8 mouse cellular contexts compared by ENCODE assay signal in the genomic region with DNA sequence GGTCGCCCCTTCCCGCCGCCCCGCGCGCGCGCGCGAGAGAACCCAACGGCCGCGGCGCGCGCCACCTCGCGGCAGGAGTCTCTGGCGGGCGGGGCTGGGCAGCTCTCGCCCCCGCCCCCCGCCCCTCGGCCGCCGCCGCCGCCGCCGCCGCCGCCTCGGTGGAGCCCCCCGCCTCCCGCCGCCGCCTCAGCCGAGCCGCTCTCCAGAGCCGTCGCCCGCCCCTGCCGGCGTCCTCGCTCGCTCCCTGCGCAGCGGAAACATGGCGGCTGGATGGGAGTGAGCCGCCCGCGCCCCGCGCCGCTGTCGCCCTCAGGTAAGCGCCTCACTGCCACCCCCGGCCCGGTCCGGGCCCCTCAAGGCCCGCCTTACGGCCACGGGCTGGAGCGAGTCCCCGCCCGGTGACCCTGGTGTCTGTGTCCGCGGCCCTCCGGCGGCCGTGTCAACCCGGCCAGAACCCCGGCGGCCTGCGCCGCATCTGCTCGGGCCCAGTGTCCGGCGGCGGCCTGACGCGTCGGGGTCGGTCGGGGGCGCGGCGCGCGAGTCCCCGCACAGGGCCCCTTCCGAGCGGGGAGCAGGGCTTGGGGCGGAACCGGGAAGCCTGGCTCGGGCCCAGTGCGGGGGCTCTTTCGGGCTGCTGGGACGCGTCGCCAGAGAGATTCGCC. TPM values are rescaled to one million over a fixed set of nuclear protein-coding genes. Genes with fewer than 3 reads are reported as not detected.
A peak's percentile ranks its signal among the peaks of the same experiment; 100 is the strongest.
DNase-seq lines count a peak whose midpoint lies in the region; ATAC-seq and TF ChIP-seq lines count a peak whose summit lies in the region.

A gene (plus strand): TSS at position 138 of the 662 bp plus-strand sequence.

- no peaks in the 10 kb centered on the region for H3K36me3 ChIP-seq in embryonic facial prominence, embryonic 14.5 days (ENCODE audit: control insufficient read depth, insufficient read depth, low read length)
- H3K36me3 ChIP-seq in heart, adult 2 months (ENCODE audit: control insufficient read depth, insufficient read depth, low read length), result peaks cover 3% of the 10 kb centered on the region; the same call in 1 of the 2 replicates
- no peaks in the 10 kb centered on the region for H3K36me3 ChIP-seq in kidney, adult 2 months (ENCODE audit: control insufficient read depth, insufficient read depth, low read length)
- no peaks in the 10 kb centered on the region for H3K36me3 ChIP-seq in limb, embryonic 13.5 days
- no peaks in the 10 kb centered on the region for H3K36me3 ChIP-seq in midbrain, embryonic 14.5 days (ENCODE audit: control insufficient read depth, insufficient read depth, low read length)
- no peaks in the 10 kb centered on the region for H3K36me3 ChIP-seq in spleen, adult 2 months (ENCODE audit: control insufficient read depth, insufficient read depth, low read length)

- H3K4me3 ChIP-seq in embryonic facial prominence, embryonic 14.5 days (ENCODE audit: low read depth, low read length), result peak within 1 kb of the TSS; percentile 94
- peak within 1 kb of the TSS; percentile 95 for H3K4me3 ChIP-seq in heart, adult 2 months
- peak within 1 kb of the TSS; percentile 99 for H3K4me3 ChIP-seq in kidney, adult 2 months (ENCODE audit: insufficient read depth, low read depth, low read length)
- H3K4me3 ChIP-seq in limb, embryonic 13.5 days, result peak within 1 kb of the TSS; percentile 96
- peak within 1 kb of the TSS; percentile 91 for H3K4me3 ChIP-seq in midbrain, embryonic 14.5 days (replicated peaks; ENCODE audit: low read depth, low read length)
- H3K4me3 ChIP-seq in spleen, adult 2 months (ENCODE audit: extremely low read depth, insufficient read depth, insufficient read length), result peak within 1 kb of the TSS; percentile 95

- peaks cover 9% of the 10 kb centered on the region for H3K4me1 ChIP-seq in embryonic facial prominence, embryonic 14.5 days (ENCODE audit: control insufficient read depth, insufficient read depth, low read length)
- H3K4me1 ChIP-seq in heart, adult 2 months (ENCODE audit: control insufficient read depth, insufficient read depth, low read length), result no peaks in the 10 kb centered on the region; the same call in 1 of the 2 replicates
- peaks cover 6% of the 10 kb centered on the region; the same call in 1 of the 2 replicates for H3K4me1 ChIP-seq in kidney, adult 2 months (ENCODE audit: control insufficient read depth, insufficient read depth, low read length)
- H3K4me1 ChIP-seq in limb, embryonic 13.5 days, result peaks cover 32% of the 10 kb centered on the region
- H3K4me1 ChIP-seq in midbrain, embryonic 14.5 days (ENCODE audit: control insufficient read depth, insufficient read depth, low read length), result peaks cover 18% of the 10 kb centered on the region
- H3K4me1 ChIP-seq in spleen, adult 2 months (ENCODE audit: control insufficient read depth, insufficient read depth, insufficient read length), result peaks cover 3% of the 10 kb centered on the region

- H3K9me3 ChIP-seq in embryonic facial prominence, embryonic 14.5 days (ENCODE audit: control insufficient read depth, low read length), result no peaks in the 10 kb centered on the region
- no peaks in the 10 kb centered on the region for H3K9me3 ChIP-seq in limb, embryonic 13.5 days
- H3K9me3 ChIP-seq in midbrain, embryonic 14.5 days (ENCODE audit: control insufficient read depth, low read length), result no peaks in the 10 kb centered on the region

- WGBS in embryonic facial prominence, embryonic 14.5 days, result 1% methylated on average over 16 of the region's 102 CpGs
- WGBS in heart, adult 2 months, result 1% methylated on average over 85 of the region's 102 CpGs
- under 1% methylated on average over 70 of the region's 102 CpGs for WGBS in kidney, adult 2 months
- WGBS in limb, embryonic 13.5 days, result under 1% methylated on average over 72 of the region's 102 CpGs
- 0% methylated on average over 69 of the region's 102 CpGs for WGBS in midbrain, embryonic 14.5 days
- WGBS in spleen, adult 2 months, result 1% methylated on average over 53 of the region's 102 CpGs

- peak within 1 kb of the TSS; percentile 95 for H3K27ac ChIP-seq in embryonic facial prominence, embryonic 14.5 days (replicated peaks; ENCODE audit: low read depth, low read length)
- H3K27ac ChIP-seq in heart, adult 2 months, result peak within 1 kb of the TSS; percentile 96
- peak within 1 kb of the TSS; percentile 94 for H3K27ac ChIP-seq in kidney, adult 2 months (ENCODE audit: insufficient read depth, low read depth, low read length)
- H3K27ac ChIP-seq in limb, embryonic 13.5 days, result peak within 1 kb of the TSS; percentile 89
- peak within 1 kb of the TSS; percentile 91 for H3K27ac ChIP-seq in midbrain, embryonic 14.5 days (replicated peaks; ENCODE audit: low read depth, low read length)
- H3K27ac ChIP-seq in spleen, adult 2 months (ENCODE audit: insufficient read depth, low read length), result peak within 1 kb of the TSS; percentile 73

- ATAC-seq in embryonic facial prominence, embryonic 14.5 days (ENCODE audit: low read depth), result peak; percentile 83
- peak; percentile 85 for ATAC-seq in limb, embryonic 13.5 days (ENCODE audit: low FRiP score, low read depth)
- ATAC-seq in midbrain, embryonic 14.5 days (ENCODE audit: low FRiP score, low TSS enrichment), result peak; percentile 87

- no peaks in the 10 kb centered on the region for H3K27me3 ChIP-seq in embryonic facial prominence, embryonic 14.5 days (replicated peaks; ENCODE audit: control insufficient read depth, insufficient read depth, low read length)
- no peaks in the 10 kb centered on the region for H3K27me3 ChIP-seq in heart, adult 2 months (ENCODE audit: control insufficient read depth, insufficient read depth, low read length)
- peaks cover 3% of the 10 kb centered on the region for H3K27me3 ChIP-seq in kidney, adult 2 months (replicated peaks; ENCODE audit: control insufficient read depth, insufficient read depth, low read length)
- H3K27me3 ChIP-seq in limb, embryonic 13.5 days, result peaks cover 11% of the 10 kb centered on the region
- H3K27me3 ChIP-seq in midbrain, embryonic 14.5 days (ENCODE audit: control insufficient read depth, insufficient read depth, low read length), result no peaks in the 10 kb centered on the region
- H3K27me3 ChIP-seq in spleen, adult 2 months (ENCODE audit: control insufficient read depth, insufficient read depth, low read length), result peaks cover 3% of the 10 kb centered on the region; the same call in 1 of the 2 replicates

- DNase-seq in 3T3-L1 (ENCODE audit: low read depth, low spot score), result peak; percentile 39
- peak; percentile 40 for DNase-seq in adrenal gland, postnatal 4 days (ENCODE audit: low spot score in 2 of 2)
- peak; percentile 89 for DNase-seq in embryonic facial prominence, embryonic 14.5 days (ENCODE audit: low spot score)
- DNase-seq in heart, adult 2 months, result peak; percentile 80 to 85
- peak; percentile 72 for DNase-seq in kidney, adult 2 months
- peak; percentile 96 for DNase-seq in midbrain, embryonic 14.5 days
- peak in 1 of 2 experiments; percentile 41 for DNase-seq in spleen, adult 2 months (ENCODE audit: low read depth in 1 of 2, low spot score in 2 of 2)

- TF ChIP-seq CTCF in heart, adult 2 months (IDR thresholded peaks at IDR 0.05), result peak; percentile 30
- no peak for TF ChIP-seq CTCF in kidney, adult 2 months (conservative IDR thresholded peaks at IDR 0.05; ENCODE audit: insufficient read depth, insufficient read length, low read depth, low read length)
- TF ChIP-seq CTCF in spleen, adult 2 months (IDR thresholded peaks at IDR 0.05; ENCODE audit: extremely low read depth, insufficient read depth, insufficient read length, insufficient replicate concordance), result no peak

- H3K79me2 ChIP-seq in heart, adult 2 months (replicated peaks; ENCODE audit: control insufficient read depth, insufficient read depth, low read length), result no peaks in the 10 kb centered on the region

- no peak for TF ChIP-seq EP300 in heart, adult 2 months (IDR thresholded peaks at IDR 0.05; ENCODE audit: insufficient read depth, low read depth, low read length)

- H3K4me2 ChIP-seq in embryonic facial prominence, embryonic 14.5 days (ENCODE audit: low read depth, low read length), result peak within 1 kb of the TSS; percentile 50
- H3K4me2 ChIP-seq in limb, embryonic 13.5 days (replicated peaks), result peak within 1 kb of the TSS; percentile 70
- peak within 1 kb of the TSS; percentile 63 for H3K4me2 ChIP-seq in midbrain, embryonic 14.5 days (ENCODE audit: low read length)

- intact Hi-C loops in heart, adult 2 months (cut with DNase I), result loop anchor here (5.0 kb wide), 1 partner anchor 67 kb away; no protein-coding TSS in a partner anchor

- TF ChIP-seq POLR2A in heart, adult 2 months (IDR thresholded peaks at IDR 0.05; ENCODE audit: insufficient read depth, low read depth, low read length), result no peak
- TF ChIP-seq POLR2A in kidney, adult 2 months (IDR thresholded peaks at IDR 0.05; ENCODE audit: low read depth, low read length), result no peak
- no peak for TF ChIP-seq POLR2A in spleen, adult 2 months (IDR thresholded peaks at IDR 0.05; ENCODE audit: low read depth, low read length)

- H3K9ac ChIP-seq in embryonic facial prominence, embryonic 14.5 days (ENCODE audit: low read depth, low read length), result peak within 1 kb of the TSS; percentile 98
- H3K9ac ChIP-seq in heart, adult 2 months (ENCODE audit: low read depth, low read length), result peak within 1 kb of the TSS; percentile 97
- H3K9ac ChIP-seq in limb, embryonic 13.5 days, result peak within 1 kb of the TSS; percentile 99
- peak within 1 kb of the TSS; percentile 98 for H3K9ac ChIP-seq in midbrain, embryonic 14.5 days (replicated peaks; ENCODE audit: low read length)

RNA-seq across cellular contexts. Expression of the gene that starts here (rescaled TPM):
- total RNA-seq in adrenal gland, postnatal 4 days (2021), result 10 to 100 TPM; 60.9 to 62.2 TPM
- polyA plus RNA-seq in embryonic facial prominence, embryonic 14.5 days (2014; fragmentation: Nextera tagmentation; extraction: Ambion mirVana), result 31.4 and 33.6 TPM in 2 replicates
- total RNA-seq in heart, adult 2 months (2021), result 10 to 100 TPM; 53.1 to 67.9 TPM
- polyA plus RNA-seq in heart, adult 2 months (2012; rRNA removed), result 48.1 and 63.6 TPM in 2 replicates
- 28.1 and 30.0 TPM in 2 replicates for polyA plus RNA-seq in kidney, adult 2 months (2012; rRNA removed)
- 43.8 and 47.1 TPM in 2 replicates for polyA plus RNA-seq in limb, embryonic 13.5 days (2015; fragmentation: Nextera tagmentation; extraction: Ambion mirVana)
- polyA plus RNA-seq in midbrain, embryonic 14.5 days (2014; fragmentation: Nextera tagmentation; extraction: Ambion mirVana), result 83.4 and 84.7 TPM in 2 replicates
- 11.8 and 12.0 TPM in 2 replicates for polyA plus RNA-seq in spleen, adult 2 months (2012; rRNA removed)
